Mouse (Mus musculus) spleen, postnatal 36 days (tissue): ENCODE data around the gene Hoxb5.

Source experiments
- DNase-seq, 2 experiments: peaks; one replicate each; pipeline ENCODE4 v3.0.0; 2022; ENCODE audit warnings: low spot score in 2 of 2, mixed read lengths in 1 of 2

The Hoxb5 gene

GRCm38 (mm10) chr11:96303151-96304099, at the start of gene Hoxb5:
Gene Hoxb5 (plus strand): TSS chr11:96303336.
- DNase-seq, result peak in 1 of 2 experiments; percentile 24

GRCm38 (mm10) chr11:96254221-96254620, 48.9 kb upstream of the Hoxb5 start:
- no peak for DNase-seq

- DNase-seq, result no peak
These were observed 47.8 kb upstream of the Hoxb5 start for GRCm38 (mm10) chr11:96255111-96255995.

- DNase-seq, result no peak
These were observed 47.1 kb upstream of the Hoxb5 start for GRCm38 (mm10) chr11:96255996-96256445.

GRCm38 (mm10) chr11:96257141-96257540, 46.0 kb upstream of the Hoxb5 start:
- no peak for DNase-seq

GRCm38 (mm10) chr11:96259038-96259437, 44.1 kb upstream of the Hoxb5 start:
- DNase-seq, result no peak

GRCm38 (mm10) chr11:96259511-96259910, 43.6 kb upstream of the Hoxb5 start:
- DNase-seq, result no peak

- no peak for DNase-seq
These were observed 42.7 kb upstream of the Hoxb5 start for GRCm38 (mm10) chr11:96260310-96260970.

- no peak for DNase-seq
These were observed 41.7 kb upstream of the Hoxb5 start for GRCm38 (mm10) chr11:96261323-96261890.

GRCm38 (mm10) chr11:96262262-96262830, 40.8 kb upstream of the Hoxb5 start:
- DNase-seq, result no peak

GRCm38 (mm10) chr11:96263636-96264389, 39.3 kb upstream of the Hoxb5 start:
- DNase-seq, result no peak

- no peak for DNase-seq
These were observed 38.6 kb upstream of the Hoxb5 start for GRCm38 (mm10) chr11:96264390-96265020.

- DNase-seq, result no peak
These were observed 37.2 kb upstream of the Hoxb5 start for GRCm38 (mm10) chr11:96265954-96266353.

- no peak for DNase-seq
These were observed 35.9 kb upstream of the Hoxb5 start for GRCm38 (mm10) chr11:96267021-96267920.

- DNase-seq, result no peak
These were observed 34.9 kb upstream of the Hoxb5 start for GRCm38 (mm10) chr11:96268031-96268745.

- DNase-seq, result no peak
These were observed 33.3 kb upstream of the Hoxb5 start for GRCm38 (mm10) chr11:96269869-96270268.

GRCm38 (mm10) chr11:96270996-96271540, 32.1 kb upstream of the Hoxb5 start, which contains the start of gene Hoxb9:
Gene Hoxb9 (plus strand): TSS chr11:96271457.
- no peak for DNase-seq

- no peak for DNase-seq
These were observed 31.6 kb upstream of the Hoxb5 start for GRCm38 (mm10) chr11:96271541-96272011.
